Mouse (Mus musculus): ENCODE data around the gene Mettl7a3. TPM values are rescaled to one million over a fixed set of nuclear protein-coding genes. Genes with fewer than 3 reads are reported as not detected.

Mettl7a3 gene
- total RNA-seq, 4 experiments from 2014 or later: 0.27 to 0.31 TPM; not detected in 2

DNA sequence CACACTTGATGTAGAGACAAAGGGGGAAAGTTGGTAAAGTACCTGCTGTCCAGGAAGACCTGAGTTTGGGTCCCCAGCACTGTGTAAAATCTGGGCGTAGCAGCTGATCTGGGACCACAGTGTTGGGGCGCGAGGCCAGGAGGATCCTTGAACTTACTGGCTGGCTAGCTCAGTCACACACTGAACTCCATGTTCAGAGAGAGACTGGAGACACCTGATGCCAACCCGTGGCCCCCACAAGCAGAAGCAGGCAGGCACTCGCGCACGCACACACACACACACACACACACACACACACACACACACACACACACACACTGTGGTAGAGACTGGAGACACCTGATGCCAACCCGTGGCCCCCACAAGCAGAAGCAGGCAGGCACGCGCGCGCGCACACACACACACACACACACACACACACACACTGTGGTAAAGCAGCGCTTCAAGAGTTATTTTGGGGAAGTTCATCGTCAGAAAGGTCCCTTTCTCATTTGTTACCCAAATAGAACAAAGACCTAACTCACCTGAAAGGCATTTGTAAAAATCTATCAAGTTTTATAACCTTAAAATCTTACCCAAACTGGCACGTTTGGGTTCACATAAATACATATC, 53.6 kb downstream of the Mettl7a3 start:
- no peak for DNase-seq

DNA sequence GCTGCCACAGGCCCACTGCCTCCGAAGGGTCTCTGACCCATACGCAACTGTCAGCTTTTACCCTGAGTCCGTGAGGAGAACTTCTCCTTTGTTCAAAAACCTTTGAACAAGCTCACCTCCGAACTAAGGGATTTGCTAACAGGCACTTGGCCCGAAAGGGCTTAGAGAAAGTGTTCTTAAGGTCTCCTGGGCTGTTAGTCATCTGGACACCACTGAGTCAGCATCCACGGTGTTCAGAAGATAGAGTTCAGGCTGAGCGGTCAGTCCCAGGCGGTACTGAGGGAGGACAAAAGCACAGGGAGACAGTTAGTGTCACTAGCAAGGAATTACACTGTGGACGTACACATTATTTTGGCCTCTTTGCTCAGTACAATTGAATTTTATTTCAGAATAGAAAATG, 54.2 kb downstream of the Mettl7a3 start:
- no peak for DNase-seq

Other genes starting within 250 kb of the Mettl7a3 start
- 10 to 100 TPM; 61.9 to 72.1 (median 66.3) TPM for gene Atf1, start 107.1 kb upstream of the Mettl7a3 start, total RNA-seq (2022)
- gene Tmprss12, start 54.1 kb upstream of the Mettl7a3 start, total RNA-seq (2022): not detected
- 100 to 1,000 TPM in 3 of 4 experiments, 10 to 100 TPM in 1; 80.4 to 134 (median 120) TPM for gene Mettl7a1, start 30.8 kb upstream of the Mettl7a3 start, total RNA-seq (2022)
- under 1 TPM; 0.41 to 0.98 (median 0.71) TPM for gene Methig1, start 18.2 kb downstream of the Mettl7a3 start, total RNA-seq (2022)
- 1 to 10 TPM; 1.5 to 3.3 (median 2.5) TPM for gene Mettl7a2, start 18.3 kb downstream of the Mettl7a3 start, total RNA-seq (2022)
- 1 to 10 TPM in 2 of 4 experiments, not detected in 2; 1.0 to 1.7 TPM for gene Higd1c, start 29.6 kb downstream of the Mettl7a3 start, total RNA-seq (2022)
- under 1 TPM; 0.09 to 0.28 (median 0.26) TPM for gene Gm5475, start 87.2 kb downstream of the Mettl7a3 start, total RNA-seq (2022)
- gene Slc11a2, start 90.1 kb downstream of the Mettl7a3 start, total RNA-seq (2022): 100 to 1,000 TPM; 110 to 151 (median 127) TPM
- gene Letmd1, start 134.1 kb downstream of the Mettl7a3 start, total RNA-seq (2022): 100 to 1,000 TPM in 3 of 4 experiments, 10 to 100 TPM in 1; 77.8 to 122 (median 108) TPM
- gene Csrnp2, start 160.6 kb downstream of the Mettl7a3 start, total RNA-seq (2022): 1 to 10 TPM; 5.7 to 8.5 (median 6.7) TPM
- 10 to 100 TPM; 25.6 to 38.0 (median 30.8) TPM for gene Tfcp2, start 217.1 kb downstream of the Mettl7a3 start, total RNA-seq (2022)